Mouse (Mus musculus) gastrocnemius, postnatal 4 days (tissue): Measurements from ENCODE around the gene Ptpn9. TPM values are rescaled to one million over a fixed set of nuclear protein-coding genes. Genes with fewer than 3 reads are reported as not detected.

ENCODE experiments used
- DNase-seq, 2 experiments: peaks; one replicate each; pipeline ENCODE4 v3.0.0; 2021 to 2022; ENCODE audit warnings: low spot score in 2 of 2, mixed read lengths in 2 of 2
- total RNA-seq, 2 experiments: library from RNA; stranded (reverse); gene quantifications; 2 replicates each; pipeline ENCODE4 v1.2.3; 2021

The Ptpn9 gene
- total RNA-seq, 2 experiments from 2014 or later: 21.8 to 22.2 TPM

DNA sequence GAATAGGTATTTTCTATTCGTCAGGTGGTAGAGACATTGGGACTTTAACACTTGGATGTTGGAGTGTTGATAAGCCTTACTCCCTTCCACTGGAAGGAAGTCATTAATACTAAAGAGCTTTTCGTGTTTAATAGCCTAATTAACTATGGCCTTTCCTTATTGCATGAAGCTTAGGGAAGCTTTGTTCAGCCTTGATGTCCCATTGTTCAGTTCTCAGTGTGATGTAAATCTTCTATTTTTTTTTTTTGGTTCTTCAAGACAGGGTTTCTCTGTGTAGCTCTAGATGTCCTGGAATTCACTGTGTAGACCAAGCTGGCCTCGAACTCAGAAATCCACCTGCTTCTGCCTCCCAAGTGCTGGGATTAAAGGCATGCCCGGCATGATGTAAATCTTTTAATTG, 18.2 kb downstream of the Ptpn9 start:
- no peak for DNase-seq

DNA sequence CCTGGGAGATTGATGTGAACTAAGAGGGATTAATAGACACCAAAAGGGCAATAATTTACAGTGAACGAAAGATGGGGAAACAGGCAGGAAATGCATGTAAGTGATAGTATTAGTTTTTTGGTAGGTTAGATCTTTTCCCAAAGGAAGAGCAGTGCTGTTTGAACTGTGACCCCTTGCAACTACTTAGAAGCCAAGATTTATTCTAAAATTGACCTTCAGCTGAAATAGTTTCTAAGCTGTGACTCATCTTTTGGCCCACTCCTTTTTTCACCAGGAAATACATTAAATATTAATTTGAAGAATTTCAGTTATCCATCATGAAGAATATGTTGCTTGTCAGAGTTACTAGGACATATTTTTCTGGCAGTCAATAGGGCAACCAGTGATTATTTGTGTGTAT, 19.0 kb downstream of the Ptpn9 start:
- DNase-seq: no peak

DNA sequence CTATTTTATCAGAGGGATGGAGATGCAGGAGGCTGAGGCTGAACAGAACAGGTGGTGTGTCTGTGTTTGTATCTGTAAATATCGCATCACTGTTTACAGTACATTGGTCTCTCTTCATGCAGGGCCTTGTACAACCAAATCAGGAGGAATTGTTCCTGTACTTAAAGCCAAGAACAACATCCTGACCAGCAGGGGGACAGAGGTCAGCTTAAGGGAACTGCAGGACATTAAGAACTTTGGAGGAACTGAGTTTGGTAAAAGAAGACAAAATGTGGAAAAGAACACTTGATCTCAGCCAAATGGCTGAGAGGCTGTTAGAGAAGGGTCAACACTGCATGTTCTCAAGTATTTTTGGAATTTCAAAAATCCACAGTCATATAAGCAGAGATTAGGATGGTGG, 20.0 kb downstream of the Ptpn9 start:
- DNase-seq: no peak

DNA sequence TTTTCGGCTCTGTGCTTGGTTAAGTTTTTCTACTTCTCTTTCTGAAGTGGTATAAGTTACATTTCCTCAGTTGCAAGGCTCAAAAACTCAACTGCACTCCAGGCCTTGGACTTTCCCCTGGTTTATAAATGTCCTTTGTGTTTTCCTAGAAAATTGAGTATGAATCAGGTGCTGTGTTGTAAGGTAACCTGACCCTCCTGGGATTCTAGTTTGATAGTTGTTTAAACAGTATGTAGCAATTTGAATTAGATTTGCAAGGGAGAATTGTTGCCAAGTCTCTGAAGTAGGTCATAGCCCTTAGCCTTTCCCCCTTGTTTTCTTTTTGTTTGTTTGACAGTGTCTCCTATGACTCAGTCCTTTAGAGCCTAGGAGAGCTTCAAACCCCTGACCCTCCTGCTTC, 22.9 kb downstream of the Ptpn9 start:
- DNase-seq: no peak

- DNase-seq: no peak
Measured at GRCm38 (mm10) chr9:57031756-57032155, 37.0 kb downstream of the Ptpn9 start.

DNA sequence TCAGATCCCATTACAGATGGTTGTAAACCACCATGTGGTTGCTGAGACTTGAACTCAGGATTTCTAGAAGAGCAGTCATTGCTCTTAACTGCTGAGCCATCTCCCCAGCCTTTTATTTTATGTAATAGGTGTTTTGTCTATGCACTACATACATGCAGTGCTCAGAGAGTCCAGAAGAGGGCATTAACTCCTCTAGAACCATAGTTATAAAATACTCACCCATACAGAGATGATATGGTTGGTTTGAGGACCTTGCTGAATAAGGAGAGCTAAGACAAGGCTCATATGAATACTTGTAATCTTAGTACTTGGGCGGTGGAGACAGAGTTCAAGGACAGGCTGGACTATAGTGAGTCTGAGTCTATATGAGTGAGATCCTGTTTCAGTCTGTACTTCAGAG, 61.5 kb downstream of the Ptpn9 start:
- peak in 1 of 2 experiments; percentile 32 for DNase-seq

DNA sequence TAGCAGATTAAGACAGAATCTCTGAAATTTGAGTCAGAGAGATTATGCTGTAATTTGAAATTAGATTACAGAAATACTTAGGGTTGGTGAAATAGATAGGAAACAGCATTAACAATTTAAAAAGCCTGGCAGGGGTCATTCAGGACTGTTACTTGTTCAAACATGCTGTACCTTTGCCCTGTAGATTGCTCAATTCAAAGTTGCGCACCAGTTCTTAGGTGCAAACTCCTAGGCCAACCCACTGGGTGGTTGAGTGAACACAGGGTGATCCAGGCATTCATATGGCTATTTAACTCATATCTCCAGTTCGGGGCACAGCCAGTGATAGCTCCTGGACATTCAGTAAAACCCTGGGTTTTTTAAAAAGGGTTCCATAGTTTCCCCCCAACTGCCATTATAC, 69.4 kb downstream of the Ptpn9 start:
- DNase-seq: no peak

DNA sequence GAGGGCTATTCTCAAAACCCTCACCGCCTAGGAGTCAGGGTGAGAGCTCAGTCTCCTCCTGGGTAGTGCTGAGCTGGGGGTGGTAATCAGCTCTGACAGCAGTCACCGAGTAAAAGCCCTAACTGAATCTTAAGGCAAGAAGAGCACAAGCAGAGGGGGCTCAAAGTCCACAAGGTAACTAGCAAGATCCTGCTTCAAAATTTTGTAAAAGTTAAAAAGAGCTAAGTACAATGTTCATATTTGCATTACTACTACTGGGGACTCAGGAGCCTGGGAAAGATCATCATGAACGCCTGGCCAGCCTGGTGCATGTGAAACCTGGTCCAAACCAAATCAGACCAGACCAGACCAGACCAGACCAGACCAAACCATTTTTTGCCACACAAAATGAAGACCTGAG, 73.5 kb downstream of the Ptpn9 start:
- no peak for DNase-seq

GRCm38 (mm10) chr9:57070262-57070661, 75.5 kb downstream of the Ptpn9 start:
- no peak for DNase-seq

DNA sequence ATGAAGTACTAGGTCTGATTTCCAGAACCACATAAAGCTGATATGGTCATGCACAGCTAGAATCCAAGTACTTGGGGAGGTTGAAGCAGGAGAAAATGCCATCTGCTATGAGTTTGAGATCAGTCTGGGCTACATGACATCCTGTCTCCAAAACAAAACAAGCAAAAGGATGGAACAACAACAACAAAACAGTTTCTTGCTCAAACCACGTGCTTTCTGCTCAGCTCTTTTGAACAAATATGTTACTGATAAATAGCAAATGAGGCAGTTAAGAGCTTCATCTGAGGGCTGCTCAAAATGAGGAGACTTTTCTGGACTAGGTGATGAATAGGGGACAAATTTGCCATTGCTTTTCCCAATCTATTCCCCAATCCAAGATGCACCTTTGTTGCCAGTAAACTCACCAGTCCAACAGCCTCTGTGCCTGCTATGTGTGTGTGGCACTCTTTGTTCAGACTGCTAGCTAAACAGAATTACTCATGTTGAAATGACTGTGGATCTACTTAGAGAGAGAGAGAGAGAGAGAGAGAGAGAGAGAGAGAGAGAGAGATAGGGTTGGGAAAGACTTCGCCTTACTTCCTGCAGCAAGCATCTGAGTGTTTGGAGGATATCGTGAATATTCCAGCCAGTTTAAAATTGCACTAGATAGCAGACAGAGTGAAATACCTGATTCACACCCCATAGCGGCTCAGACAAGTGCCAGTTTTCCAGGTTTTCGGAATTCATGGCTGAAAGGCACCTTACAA, 76.2 kb downstream of the Ptpn9 start:
- no peak for DNase-seq

DNA sequence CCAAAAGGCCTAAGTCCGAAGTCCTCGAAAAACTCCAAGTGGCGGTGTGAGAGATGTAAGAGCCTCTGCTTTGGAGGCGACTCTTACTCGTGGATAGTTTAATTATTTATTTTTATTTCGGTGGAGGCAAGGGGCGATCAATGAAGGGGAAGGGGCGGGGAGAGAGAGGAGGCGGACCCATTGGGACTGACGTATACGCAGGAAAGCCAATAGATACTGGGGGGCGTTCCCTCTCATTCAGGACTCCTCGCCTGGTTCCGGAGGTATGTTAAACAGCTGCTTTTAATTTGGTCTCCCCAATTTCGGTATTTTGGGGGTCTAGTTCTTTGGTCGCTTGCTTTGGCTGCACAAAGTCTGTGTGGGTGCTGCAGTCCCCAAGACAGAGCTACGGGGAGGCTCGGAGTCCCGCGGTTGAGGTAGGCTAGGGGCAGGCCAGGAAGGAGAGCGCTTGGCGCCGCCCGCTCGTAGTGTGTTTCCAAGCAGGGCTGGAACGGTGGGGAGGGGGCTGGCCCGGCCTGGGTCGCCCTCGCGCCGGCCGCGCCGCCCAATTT, 77.2 kb downstream of the Ptpn9 start, which contains the start of gene Sin3a:
Gene Sin3a (plus strand): TSS at position 240 of the 551 bp plus-strand sequence.
- DNase-seq: peak in 1 of 2 experiments; percentile 68

DNA sequence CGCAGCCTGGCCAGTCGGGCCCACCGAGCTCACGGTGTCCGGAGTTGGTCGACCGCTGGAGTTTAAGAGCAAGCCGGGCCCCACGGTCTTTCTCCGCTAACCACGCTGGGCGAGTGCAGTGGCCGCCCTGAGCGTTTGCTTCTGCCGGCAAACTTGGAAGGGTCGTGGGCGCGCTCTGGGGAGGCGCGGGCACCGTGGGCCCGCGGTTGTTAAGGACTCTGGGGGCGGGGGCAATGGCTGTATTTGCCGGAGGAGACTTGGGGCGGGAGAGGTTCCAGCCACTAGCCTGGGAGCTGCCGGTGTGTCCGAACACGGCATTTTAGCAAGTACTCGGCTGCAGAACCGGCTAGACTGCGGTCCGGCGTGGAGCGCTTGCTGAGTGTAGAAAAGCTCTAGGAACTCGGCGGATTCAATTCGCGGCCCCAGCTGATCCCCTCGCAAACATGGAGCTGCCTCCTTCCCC, 77.8 kb downstream of the Ptpn9 start:
- no peak for DNase-seq

DNA sequence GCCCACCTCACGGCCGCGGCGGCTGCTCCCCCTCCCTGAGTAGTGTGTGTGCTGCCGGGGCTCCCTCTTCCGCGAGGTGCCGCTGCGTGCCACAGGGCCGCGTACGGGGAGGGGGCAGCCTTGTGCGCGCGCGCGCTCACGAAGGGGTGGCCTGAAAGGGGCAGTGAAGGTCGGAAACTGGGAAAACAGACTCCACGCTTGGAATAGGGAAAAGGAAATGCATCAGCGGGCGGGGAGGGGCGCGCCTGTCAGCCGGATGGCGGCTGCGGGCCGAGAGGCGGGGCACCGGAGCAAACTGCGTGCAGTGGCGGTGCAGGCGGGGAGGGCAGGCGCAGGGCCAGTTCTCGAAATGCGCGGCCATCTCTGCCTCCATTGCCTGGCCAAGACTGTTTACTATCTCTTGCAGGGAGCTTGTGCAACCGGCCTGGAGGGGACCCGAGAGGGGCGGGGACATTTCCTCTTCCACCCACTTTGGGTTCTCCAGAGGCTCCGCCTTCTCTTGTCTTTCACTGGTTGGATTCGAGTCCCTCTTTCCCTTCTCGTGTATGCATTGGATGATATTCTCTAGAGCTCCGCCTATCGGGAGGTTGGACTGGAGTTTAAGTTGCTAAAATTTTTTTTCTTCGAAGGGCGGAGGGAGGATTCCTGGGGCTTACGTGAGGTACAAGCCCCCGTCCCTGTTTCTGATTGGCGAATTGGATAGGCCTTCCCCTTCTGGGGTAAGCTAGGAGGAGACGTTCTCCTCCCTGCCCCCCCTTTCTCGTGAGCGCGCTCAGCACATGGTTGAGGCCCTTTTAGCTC, 78.5 kb downstream of the Ptpn9 start:
- DNase-seq: peak; percentile 90 to 95

- DNase-seq: no peak
Measured at GRCm38 (mm10) chr9:57073790-57074094, 79.0 kb downstream of the Ptpn9 start.

DNA sequence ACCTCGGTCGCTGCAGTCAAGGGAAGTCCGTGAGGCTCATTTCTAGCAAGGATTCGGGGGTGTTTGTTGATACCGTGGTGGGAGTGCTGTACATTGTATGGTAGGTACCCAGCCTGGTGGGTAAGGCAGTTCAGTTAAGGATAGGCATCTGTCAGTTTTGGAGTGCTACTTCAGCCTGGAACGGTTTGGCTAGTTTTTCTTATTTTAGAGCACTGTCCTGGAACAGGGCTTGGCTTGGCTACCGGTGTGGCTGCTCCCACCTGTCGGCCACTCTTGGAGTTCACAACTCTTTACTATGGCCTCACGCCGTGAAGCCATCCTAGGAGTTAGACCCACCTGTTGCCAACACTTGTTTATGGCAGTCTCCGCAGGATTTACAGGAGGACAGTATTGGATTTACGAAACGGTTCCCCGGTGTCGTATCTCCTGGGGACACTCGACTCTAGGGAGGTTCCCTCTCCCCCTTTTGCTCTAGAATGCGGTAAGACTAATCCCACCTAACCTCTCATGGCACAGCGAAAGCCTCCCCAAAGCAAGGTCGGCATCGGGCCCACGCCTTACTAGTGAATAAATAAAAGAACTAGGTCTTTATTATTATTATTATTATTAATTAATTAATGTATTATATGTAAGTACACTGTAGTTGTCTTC, 79.6 kb downstream of the Ptpn9 start:
- DNase-seq: peak in 1 of 2 experiments; percentile 31

- DNase-seq: peak in 1 of 2 experiments; percentile 69
Measured at GRCm38 (mm10) chr9:57074822-57075603, 80.3 kb downstream of the Ptpn9 start.

DNA sequence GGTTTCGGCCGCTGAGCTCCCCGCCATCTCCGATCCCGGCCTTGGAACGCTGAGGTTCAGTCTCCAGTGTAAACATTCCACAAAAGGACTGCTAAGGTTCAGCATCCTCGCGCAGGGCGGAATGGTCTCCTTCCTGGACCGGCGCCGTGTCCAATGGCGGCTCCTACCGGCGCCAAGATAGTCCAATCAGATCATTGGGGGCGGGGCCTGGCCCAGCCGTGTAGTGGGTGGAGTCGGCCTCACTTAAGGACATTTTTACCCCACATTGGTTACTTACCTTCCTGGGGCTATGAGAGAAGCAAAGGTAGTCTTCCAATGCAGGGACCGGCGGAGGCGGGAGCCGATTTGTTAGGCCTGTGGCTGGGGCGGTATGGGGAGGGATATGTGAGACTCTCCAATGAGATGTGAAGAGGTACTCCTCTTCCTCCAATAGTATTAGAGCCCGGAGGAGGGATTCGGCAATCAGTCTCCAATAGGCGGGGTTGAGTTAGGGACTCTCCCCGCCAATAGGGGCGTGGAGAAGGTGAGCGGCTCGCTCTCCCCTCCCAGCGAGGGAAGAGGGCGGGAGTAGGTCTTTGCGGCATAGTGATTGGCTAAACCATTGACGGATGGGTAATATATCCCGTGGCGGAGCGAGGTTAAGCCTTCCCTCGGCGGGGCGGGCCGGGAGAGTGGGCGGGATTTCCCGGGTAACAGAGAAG, 81.1 kb downstream of the Ptpn9 start:
- DNase-seq: peak; percentile 94 to 97

DNA sequence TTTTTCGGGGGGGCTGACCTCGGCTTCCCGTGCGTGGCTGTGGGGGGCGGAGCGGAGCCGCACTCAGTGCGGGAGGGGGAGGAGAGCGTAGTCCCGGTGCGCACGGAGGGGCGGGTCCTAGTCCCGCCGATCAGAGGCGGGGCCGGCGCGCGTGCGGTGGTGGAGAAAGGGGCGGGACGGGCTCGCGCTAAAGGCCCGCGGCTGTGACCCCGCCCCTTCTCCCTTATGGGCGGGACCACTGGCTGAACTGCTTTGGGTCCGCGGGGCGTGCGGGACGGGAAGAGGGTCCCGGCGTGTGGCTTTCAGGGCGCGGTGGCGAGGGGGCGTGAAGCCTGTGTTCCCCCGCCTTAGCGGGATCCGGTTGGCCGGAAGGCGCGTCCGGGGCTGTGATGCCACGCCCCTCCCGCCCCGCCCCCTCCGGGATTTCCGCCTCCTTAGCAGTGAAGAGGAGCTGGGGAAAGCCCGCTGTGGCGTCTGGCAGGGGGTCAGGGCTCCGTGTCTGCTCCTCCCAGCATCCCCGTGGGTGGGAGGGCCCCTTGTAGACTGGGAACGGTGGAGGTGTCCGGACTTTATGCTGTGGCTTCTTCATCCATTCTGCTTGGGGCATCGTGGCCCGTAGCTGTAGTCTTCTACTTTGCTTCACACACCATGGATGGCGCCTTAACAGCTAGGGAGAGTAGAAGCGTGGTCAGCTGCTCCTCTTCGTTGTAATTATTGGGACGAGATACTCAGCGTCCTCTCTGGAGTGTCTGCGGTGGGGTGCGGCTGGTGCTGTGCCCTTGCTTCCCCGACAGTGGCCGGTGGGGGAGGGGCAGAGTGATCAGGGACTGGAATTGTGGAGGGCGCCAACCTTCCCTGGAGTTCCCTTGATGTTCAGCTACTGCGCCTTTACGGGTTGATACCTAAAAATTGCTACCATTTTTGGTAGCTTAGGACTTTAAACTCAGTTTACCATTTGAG, 82.3 kb downstream of the Ptpn9 start:
- peak; percentile 79 to 90 for DNase-seq

DNA sequence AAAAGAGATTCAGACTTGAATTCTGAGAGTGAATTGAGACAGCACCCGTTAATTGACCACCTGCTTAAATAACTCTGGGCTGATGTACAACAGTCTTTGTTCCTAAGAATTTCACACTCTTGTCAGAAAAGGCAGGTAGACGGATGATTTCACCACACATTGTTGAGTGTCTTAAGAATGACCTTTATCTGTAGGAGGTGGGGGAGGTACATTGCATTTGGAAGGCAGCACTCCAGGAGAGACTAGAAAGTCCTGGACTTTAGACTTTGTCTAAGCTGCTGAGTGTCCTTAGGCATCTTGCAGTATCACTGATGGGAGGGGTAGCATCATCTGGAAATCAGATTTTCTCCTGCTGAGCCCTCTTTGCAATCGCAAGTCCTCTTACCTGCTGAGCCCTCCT, 87.5 kb downstream of the Ptpn9 start:
- no peak for DNase-seq
